Mouse (Mus musculus) activated CD4-positive, CD25-positive, alpha-beta regulatory T cell, adult 4 months (primary cell): ENCODE measurements around the gene Sult4a1. TPM values are rescaled to one million over a fixed set of nuclear protein-coding genes. Genes with fewer than 3 reads are reported as not detected.
"Not testable (repeated sequence)": the region's sequence is repeated elsewhere in the genome, so short reads cannot be mapped to it uniquely, and the experiment has no call there.

Source experiments
- ATAC-seq: one replicate; pipeline ENCODE4 v1.8.0; 2017
- polyA plus RNA-seq, 2 experiments: library from polyadenylated mRNA; unstranded; fragments of 100-300 nt; shearing (Covaris generic); gene quantifications; one replicate each; pipeline ENCODE4 v1.2.1; 2017

The Sult4a1 gene
- polyA plus RNA-seq = not detected

DNA sequence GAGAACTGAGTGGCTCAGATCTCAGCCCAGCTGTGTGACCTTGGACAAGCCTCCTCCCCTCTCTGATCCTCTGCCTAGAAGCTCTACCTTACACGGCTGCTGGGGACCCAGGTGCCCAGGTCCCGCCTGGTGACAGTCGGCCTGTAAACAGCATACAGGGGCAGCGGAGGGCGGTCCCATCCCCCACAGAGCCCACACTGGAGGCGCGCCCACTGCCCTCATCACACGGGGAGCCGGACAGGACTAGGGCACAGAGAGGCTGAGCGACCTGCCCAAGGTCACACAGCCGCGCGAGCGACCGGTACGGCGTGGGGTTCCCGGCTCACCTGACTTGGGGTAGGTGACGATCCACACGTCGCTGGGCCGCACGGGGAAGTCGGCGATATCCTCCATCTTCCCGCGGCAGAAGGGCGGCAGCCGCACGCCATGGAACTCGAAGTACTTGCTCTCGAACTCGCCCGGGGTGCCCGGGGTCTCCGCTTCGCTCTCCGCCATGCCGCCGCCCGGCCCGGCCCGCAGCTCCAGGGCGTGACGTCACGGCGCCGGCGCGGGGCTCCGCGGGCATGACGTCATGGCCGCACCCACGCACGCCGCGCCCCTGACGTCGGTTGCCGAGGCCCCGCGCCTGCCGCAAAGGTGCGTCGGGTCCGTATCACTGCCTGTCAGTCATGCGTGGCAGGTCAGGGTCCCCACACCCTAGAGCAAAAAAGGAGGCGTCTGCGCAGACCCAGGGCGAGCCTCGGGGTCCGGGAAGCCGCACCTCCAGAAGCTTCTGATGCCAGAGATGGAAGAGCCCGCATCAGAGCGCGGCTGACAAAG, at the start of gene Sult4a1:
Sult4a1 (minus strand) TSS at position 650 of the 819 bp plus-strand sequence.
- ATAC-seq = no peak

DNA sequence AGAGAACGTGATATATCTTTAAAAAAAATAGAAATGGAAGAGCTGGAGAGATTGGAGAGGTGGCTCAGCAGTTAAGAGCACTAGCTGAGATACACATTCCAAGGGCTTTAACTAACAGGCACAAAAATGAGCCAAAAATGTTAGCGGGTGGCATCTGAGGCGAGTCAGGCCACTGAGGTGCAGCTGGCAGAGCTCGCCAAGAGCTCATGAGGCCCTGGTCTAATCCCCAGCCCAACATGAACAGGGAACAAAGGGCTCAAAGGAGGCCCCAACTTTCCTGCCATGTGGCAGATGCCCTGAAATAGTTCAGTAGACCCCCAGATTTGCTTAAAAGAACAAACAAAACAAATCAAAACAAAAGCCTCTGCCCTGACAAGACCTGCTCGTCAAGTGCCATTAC, 35.4 kb upstream of the Sult4a1 start:
- no peak for ATAC-seq

- no peak for ATAC-seq
Measured at GRCm38 (mm10) chr15:84140109-84140508, 34.6 kb upstream of the Sult4a1 start.

DNA sequence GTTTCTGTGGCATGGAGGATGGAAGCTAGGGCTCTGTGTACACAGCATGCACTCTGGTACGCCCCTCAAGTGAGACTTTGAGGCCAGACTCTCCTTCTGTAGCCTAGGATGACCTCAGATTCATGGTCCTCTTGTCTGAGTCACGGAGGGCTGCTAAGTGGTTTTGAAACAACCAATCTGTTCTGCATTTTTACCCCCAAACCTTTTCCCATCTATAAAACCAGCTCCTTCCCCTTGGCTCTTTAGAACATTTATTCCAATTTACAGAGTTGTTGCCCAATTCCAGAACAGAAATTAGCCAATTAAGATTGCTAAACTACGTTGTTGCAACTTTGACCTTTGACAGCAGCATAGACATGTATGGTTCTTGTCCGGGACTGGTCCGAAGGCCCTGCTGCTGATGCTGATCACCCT, 34.0 kb upstream of the Sult4a1 start:
- no peak for ATAC-seq

- no peak for ATAC-seq
Measured at GRCm38 (mm10) chr15:84136473-84137415, 31.2 kb upstream of the Sult4a1 start.

DNA sequence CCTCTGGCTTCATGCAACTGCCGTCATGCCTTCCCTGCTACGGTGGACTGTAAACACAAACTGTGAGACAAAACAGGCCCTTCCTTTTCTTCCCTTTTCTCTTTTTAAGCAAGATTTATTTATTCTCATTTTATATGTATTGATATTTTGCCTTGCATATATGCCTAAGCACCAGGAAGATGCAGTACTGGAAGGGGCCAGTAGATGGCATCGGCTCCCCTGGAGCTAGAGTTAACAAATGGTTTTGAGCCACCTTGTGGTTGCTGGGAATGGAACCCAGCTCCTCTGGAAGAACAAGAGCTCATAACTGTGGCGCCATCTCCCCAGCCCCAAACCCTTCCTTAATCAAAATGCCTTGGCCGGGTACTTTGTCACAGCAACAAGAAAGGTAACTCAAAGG, 29.9 kb upstream of the Sult4a1 start:
- no peak for ATAC-seq

- ATAC-seq = no peak
Measured at GRCm38 (mm10) chr15:84133440-84133839, 27.9 kb upstream of the Sult4a1 start.

DNA sequence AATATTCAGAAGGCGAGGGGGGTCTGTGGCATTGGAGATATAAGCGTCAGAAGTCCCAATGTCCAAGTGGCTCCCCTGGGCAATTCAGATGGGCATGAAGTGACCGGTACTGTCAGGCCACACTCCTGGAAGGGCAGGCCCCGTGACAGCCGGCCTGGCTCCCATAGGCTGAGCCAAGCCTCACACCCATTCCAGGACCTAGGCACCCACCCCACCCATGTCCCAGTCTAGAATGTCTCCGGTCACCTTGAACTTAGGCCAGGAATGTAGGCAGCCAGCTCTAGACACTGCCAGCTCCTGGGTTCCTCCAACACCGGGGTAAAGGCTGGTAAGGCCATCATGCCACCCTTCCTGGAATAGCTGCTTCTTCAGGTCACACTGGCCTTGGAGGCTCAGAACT, 26.4 kb upstream of the Sult4a1 start:
- ATAC-seq = no peak

DNA sequence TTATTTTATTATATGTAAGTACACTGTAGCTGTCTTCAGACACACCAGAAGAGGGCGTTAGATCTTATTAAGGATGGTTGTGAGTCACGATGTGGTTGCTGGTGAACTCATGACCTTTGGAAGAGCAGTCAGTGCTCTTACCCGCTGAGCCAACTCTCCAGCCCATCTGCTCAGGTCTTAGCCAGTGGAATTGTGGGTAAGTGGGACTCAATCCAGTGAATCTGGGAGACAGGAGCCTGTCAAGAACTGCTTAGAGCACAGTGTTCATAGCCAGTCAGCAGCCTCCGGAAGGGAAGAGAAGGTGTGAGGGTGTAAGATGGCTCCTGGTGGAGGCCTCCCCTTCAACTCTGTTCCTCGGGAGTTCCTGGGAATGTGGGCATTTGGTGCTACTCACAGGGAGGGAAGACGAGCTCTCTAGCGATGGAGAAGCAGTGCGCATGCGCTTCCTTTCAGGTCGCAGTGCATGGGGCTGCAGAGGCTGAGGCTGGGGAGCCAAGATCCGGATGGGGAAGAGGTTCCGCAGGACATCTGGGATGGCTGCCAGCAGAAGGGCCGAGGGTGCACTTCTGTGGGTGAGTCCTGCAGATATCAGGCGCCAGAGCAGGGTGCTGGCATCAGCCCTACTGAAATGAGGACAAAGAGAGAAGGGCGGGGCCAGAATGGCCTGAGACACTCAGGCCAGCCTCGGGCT, 25.7 kb upstream of the Sult4a1 start:
- no peak for ATAC-seq

DNA sequence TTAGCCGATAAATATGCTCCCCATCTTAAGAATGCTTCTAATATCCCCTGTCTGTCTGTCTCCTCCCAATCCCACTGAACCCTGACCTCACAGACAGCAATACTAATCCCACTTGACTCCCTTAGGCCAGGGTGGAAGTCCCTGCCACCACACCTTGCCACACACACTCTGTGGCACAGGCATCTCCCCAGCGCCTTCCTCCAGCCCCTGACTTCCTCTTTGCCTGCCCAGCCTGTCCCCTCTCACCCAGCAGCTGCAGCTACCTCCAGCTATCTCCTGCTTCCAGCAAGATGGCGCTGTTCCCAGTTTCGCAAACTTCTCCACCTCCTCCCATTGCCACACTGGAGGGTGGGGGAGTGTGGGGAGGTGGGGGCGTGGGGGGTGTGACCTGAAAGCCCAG, 21.3 kb upstream of the Sult4a1 start:
- ATAC-seq = no peak

DNA sequence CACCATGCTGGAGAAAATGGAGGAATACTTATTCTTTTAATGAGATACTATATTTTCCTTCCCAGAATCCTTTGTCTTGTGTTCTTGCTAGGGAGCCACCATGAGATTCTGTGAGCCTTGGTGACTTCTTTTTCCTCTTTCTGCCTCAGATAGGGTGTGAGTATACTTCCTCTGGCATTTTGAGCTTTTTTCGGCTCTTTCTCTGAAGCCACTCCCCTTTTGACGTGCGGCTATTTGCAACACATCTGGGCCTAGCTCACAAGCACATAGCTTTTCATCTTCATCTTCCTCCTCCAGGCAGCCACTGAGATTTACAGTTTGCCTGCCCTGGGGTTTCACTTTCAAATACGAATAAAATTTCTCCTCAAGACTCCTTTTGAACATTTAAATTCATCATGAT, 20.9 kb upstream of the Sult4a1 start:
- ATAC-seq = no peak

DNA sequence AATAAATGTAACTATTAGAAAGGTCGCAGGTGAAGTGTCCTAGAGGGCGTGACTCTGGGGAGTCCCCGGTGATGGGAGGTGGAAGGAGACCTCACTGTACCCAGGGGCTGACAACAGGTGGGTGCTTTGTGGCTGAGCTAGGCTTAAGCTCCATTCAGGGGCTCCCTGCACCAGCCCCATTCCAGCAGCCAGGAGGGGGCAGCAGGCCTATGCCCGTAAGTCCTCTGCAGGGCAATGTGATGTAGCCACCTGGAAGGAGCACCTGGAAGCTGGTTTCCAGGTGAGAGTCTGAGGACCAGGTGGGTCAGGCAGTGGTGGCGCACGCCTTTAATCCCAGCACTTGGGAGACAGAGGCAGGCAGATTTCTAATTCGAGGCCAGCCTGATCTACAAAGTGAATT, 18.5 kb upstream of the Sult4a1 start:
- ATAC-seq = no peak

- no peak for ATAC-seq
Measured at GRCm38 (mm10) chr15:84123075-84123474, 17.5 kb upstream of the Sult4a1 start, which contains the start of gene Pnpla5. Gene Pnpla5 (minus strand): TSS chr15:84123175.

DNA sequence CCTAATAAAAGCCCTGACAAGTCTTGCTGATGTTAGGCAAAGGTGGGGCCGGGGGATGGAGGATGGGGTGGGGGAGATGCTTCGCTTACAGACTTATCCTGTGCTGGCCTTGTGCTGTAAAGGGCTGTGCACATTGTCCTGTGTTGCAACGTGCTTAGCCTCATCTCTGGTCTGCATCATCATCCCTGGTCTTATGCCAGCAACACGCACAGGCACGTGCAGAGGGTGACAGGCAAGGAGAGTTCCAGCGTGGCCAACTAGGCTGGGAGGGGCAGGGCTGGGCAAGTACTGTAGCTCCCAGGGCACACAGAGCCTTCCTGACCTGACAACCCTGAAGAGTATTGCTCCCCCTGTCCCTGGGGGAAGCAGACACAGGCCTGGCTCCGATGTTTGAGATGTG, 15.5 kb upstream of the Sult4a1 start:
- no peak for ATAC-seq

DNA sequence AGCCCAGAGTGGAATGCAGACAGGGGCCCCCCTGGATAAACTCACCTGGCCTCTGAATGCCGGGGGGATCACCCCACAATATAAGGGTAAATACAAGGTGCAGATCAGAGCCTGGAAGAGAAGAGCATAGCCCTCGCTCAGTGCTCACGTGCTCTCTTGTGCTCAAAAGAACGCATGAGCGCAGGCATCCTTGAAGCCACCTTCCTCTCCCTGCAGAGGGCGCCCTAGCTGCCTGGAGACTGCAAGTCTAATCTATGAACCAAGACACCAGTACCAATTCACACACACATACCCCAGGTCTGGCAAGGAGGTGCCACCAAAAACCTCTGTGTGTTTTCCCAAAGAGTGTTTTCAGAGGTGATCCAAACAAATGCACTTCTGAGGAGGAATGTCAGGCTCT, 15.1 kb upstream of the Sult4a1 start:
- ATAC-seq = no peak

GRCm38 (mm10) chr15:84116466-84116865, 10.9 kb upstream of the Sult4a1 start:
- no peak for ATAC-seq

DNA sequence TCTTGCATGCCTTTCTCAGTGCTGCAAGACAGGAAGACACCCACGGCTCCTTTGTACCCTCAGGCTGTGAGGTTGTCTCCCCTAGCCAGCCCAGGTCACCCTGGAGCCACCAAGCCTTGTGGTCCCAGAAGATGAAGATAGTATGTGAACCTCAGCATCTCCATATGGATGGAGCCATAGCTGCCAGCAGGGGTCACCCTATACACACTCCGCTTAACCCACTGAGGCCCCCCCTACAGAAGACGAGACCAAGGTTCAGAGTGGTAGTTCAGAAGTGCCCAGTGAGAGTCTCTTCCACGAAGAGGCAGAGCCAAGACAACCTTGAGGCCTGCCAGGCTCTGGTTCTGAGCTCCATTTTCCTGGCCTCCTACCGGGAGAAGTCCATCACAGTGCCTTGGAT, 10.2 kb upstream of the Sult4a1 start:
- ATAC-seq = no peak

DNA sequence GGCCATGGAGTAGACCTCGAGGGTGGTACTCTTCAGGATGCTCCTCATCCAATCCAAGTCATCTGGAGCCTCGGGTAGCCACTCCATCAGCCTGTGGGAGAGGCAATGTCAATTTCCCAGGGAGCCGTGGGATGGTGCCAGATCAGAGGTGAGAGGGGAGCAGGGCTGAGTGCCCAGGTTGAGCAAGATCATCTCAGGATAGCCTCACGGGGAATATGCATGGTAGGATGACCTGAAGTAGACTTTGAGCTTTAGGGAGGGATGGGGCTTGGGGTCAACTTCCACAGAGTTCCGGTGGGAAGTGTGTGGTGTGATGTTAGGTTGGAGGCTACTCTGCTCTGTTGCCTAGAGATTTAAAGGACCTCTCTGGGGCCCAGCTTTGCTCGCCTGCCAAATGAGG, 8.3 kb upstream of the Sult4a1 start:
- ATAC-seq = no peak

- no peak for ATAC-seq
Measured at GRCm38 (mm10) chr15:84108899-84109298, 3.3 kb upstream of the Sult4a1 start.

DNA sequence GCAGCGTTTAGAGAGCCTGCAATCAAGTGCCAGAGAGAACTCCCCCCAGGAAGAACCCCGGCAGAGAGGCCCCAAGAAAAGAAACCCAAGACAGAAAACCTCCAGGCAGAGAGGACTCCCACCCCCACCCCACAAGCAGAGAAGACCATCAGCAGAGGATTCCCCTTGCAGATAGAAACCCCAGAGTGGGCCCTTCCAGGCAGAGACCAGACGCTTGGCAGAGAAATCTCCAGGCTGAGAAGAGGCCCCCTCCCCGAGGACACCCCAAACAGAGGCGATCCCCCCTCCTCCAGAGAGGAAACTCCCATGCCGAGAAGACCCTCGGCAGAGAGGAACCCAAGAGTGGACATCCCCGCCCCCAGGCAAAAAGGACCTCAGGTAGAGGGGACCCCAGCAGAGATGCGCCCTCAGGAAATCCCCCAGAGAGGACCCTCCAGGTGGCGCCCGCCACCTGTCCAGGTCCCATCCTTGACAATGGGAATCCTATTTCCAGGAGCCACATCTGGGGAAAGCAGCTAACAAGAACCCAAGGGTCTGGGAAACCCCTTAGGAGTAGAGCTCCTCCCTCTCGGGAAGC, 458 bp upstream of the Sult4a1 start:
- no peak for ATAC-seq

DNA sequence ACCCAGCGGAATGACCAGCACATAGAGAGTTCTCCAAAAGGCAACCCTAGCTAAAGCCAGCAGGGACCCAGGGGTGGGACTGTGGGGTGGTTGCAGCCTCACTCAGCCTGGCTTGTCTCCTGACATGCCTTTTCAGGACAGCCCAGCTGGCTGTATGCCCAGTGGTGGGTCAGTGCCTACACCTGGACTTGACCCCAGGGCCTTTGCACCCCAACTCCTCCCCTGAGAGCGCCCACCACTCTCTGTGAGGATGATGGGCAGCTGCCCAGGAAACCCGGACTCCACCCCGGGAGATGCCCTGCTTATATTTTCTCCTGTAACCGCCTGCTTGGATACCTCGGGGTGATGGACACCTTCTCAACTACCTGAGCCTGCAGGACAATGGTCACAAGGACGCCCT, 928 bp downstream of the Sult4a1 start:
- no peak for ATAC-seq

- not testable (repeated sequence) for ATAC-seq
Measured at GRCm38 (mm10) chr15:84097536-84097935, 8.0 kb downstream of the Sult4a1 start.

DNA sequence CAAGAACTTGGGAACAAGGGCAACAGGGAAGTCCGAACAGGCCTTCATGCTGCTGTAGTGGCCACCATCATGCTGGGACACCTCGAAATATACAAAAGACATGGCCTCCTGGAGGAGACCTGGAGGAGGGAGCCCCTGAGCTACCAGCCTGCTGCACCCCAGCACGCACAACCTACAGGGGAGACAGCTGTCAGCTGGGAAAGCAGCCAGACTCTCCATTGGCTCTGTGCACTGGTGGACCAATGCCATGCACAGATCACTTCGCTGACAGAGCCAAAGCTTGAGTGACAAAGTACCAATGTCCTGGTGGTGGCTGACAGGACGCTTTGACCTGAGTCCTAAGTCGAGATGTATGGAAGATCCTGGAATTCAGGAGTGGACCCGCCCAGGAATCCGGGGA, 9.5 kb downstream of the Sult4a1 start:
- no peak for ATAC-seq
